Mouse (Mus musculus): ENCODE measurements around the gene Mtch1.

GRCm38 (mm10) chr17:29297321-29297720 lies 50.4 kb downstream of the Mtch1 start:
- no peak for TF ChIP-seq CTCF (conservative IDR thresholded peaks at IDR 0.05 in 1 of 2, IDR thresholded peaks at IDR 0.05 in 1 of 2; ENCODE audit: low read depth in 2 of 2, low read length in 2 of 2)
- no peak for TF ChIP-seq POLR2A (IDR thresholded peaks at IDR 0.05; ENCODE audit: low read depth, low read length)
- no peak for TF ChIP-seq MYC (IDR thresholded peaks at IDR 0.05; ENCODE audit: low read depth, low read length)
- no peak for TF ChIP-seq CHD1 (IDR thresholded peaks at IDR 0.05; ENCODE audit: low read depth, low read length)
- no peak for TF ChIP-seq ZMIZ1 (IDR thresholded peaks at IDR 0.05; ENCODE audit: low read depth, low read length)
- no peak for TF ChIP-seq EP300 (IDR thresholded peaks at IDR 0.05; ENCODE audit: low read length)
- no peak for TF ChIP-seq ZNF384 (IDR thresholded peaks at IDR 0.05; ENCODE audit: low read depth, low read length)
- TF ChIP-seq GABPA (IDR thresholded peaks at IDR 0.05; ENCODE audit: insufficient replicate concordance, low read depth, low read length) = no peak

Data from CH12.LX (cell line).